Mouse (Mus musculus) heart, embryonic 11.5 days (tissue): ENCODE data around the gene Zfp639. TPM values are rescaled to one million over a fixed set of nuclear protein-coding genes. Genes with fewer than 3 reads are reported as not detected.

Source experiments
- ATAC-seq: fragments of 200-750 bp; cut with Nextera tagmentation; replicated peaks from 2 replicates; pipeline ENCODE4 v1.8.0; 2017; ENCODE audit warnings: moderate library complexity; ENCODE audit not compliant: insufficient number of reproducible peaks, low FRiP score, low TSS enrichment
- H3K27ac ChIP-seq: fragments of 300-500 bp; sonication (generic); 2 replicates; pipeline ENCODE4 v1.5.1; 2014; ENCODE audit warnings: mild to moderate bottlenecking, low read depth, low read length
- H3K27me3 ChIP-seq: fragments of 300-500 bp; sonication (generic); 2 replicates; pipeline ENCODE4 v1.6.1; 2014; ENCODE audit warnings: mild to moderate bottlenecking, low read length, mixed read lengths; ENCODE audit not compliant: control insufficient read depth, insufficient read depth
- H3K36me3 ChIP-seq: fragments of 300-500 bp; sonication (generic); 2 replicates; pipeline ENCODE4 v1.6.1; 2014; ENCODE audit warnings: mild to moderate bottlenecking, low read length, moderate library complexity, mixed read lengths; ENCODE audit not compliant: control insufficient read depth, insufficient read depth
- H3K4me1 ChIP-seq: fragments of 300-500 bp; sonication (generic); 2 replicates; pipeline ENCODE4 v1.6.1; 2014; ENCODE audit warnings: low read length; ENCODE audit not compliant: control insufficient read depth, insufficient read depth
- H3K4me2 ChIP-seq: fragments of 300-500 bp; sonication (generic); 2 replicates; pipeline ENCODE4 v1.6.1; 2014; ENCODE audit warnings: mild to moderate bottlenecking, moderate library complexity
- H3K4me3 ChIP-seq: fragments of 300-500 bp; sonication (generic); 2 replicates; pipeline ENCODE4 v1.5.1; 2014; ENCODE audit warnings: low read depth, low read length
- H3K9ac ChIP-seq: fragments of 300-500 bp; sonication (generic); 2 replicates; pipeline ENCODE4 v1.6.1; 2014; ENCODE audit warnings: mild to moderate bottlenecking, low read depth, low read length, moderate library complexity
- H3K9me3 ChIP-seq: fragments of 300-500 bp; sonication (generic); replicated peaks from 2 replicates; pipeline ENCODE4 v1.6.1; 2016; ENCODE audit warnings: low read length; ENCODE audit not compliant: control insufficient read depth
- WGBS: fragments of 180-500 bp; shearing (Covaris S2); extraction: QIAGEN DNeasy Blood & Tissue Kit; methylation state at CpG from one replicate; pipeline ENCODE4 v1.1.7; 2014; ENCODE audit not compliant: insufficient replicate concordance; 5-methylcytosine and 5-hydroxymethylcytosine counted together
- polyA plus RNA-seq: library from polyadenylated mRNA; unstranded; fragments of >200 nt; fragmentation: Nextera tagmentation; extraction: Ambion mirVana; gene quantifications from 2 replicates; pipeline ENCODE4 v1.2.1, GENCODE M21; 2014

Gene Zfp639
- polyA plus RNA-seq, 1 experiment from 2014 or later = 37.4 TPM

DNA sequence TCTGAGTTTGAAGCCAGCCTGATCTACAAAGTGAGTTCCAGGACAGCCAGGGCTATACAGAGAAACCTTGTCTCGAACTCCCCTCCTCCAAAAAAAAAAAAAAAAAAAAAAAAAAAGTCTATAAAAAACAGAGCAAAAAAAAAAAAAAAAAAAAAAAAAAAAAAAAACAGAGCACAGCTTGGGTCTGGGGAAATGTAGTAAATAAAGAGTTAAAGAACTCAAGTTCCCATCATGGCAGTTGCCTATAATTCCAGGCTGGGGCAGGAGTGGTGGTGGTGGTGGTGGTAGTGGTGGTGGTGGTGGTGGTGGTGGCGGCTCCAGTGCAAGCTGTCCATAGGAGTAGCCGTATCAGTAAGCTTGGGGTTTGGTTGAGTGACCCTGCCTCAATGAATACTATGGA lies 27.0 kb upstream of the Zfp639 start:
- H3K27me3 ChIP-seq = no peaks in the 10 kb centered on the region
- no peak overlapping the region for H3K4me2 ChIP-seq
- no peaks in the 10 kb centered on the region for H3K9me3 ChIP-seq
- no peak overlapping the region for H3K4me3 ChIP-seq
- WGBS = 76% methylated on average over 3 of the region's 3 CpGs
- H3K27ac ChIP-seq = no peak overlapping the region
- ATAC-seq = no peak
- no peaks in the 10 kb centered on the region for H3K36me3 ChIP-seq
- H3K4me1 ChIP-seq = no peaks in the 10 kb centered on the region
- H3K9ac ChIP-seq = no peak overlapping the region

GRCm38 (mm10) chr3:32486543-32486942 lies 23.5 kb upstream of the Zfp639 start:
- Histone ChIP-seq H3K36me3 (no peaks in the 10 kb centered on the region), H3K27ac (no peak overlapping the region), H3K27me3 (no peaks in the 10 kb centered on the region), H3K4me3 (no peak overlapping the region), H3K4me2 (no peak overlapping the region), H3K9me3 (no peaks in the 10 kb centered on the region), H3K4me1 (no peaks in the 10 kb centered on the region), H3K9ac (no peak overlapping the region)
- ATAC-seq = no peak
- WGBS = 79% methylated on average over 4 of the region's 4 CpGs

DNA sequence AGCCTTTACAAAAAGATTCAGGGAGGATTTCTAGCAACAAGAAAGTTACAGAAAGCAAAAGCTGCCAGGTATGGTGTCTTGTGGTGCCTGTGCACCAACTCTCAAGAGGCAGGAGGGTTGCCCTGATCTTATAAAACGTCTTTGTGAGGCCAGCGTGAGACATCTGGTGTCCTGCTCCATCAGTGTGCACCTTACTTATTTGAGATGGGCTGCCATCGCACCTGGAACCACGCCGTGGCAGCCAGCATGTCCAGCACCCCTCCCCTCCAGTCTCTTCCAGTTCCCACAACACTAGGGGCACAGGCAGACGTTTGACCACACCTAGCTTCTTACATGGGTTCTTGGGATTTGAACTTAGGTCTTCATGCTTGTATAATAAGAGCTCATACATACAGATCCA lies 21.9 kb upstream of the Zfp639 start:
- 78% methylated on average over 6 of the region's 6 CpGs for WGBS
- no peak overlapping the region for H3K4me3 ChIP-seq
- H3K9me3 ChIP-seq = no peaks in the 10 kb centered on the region

DNA sequence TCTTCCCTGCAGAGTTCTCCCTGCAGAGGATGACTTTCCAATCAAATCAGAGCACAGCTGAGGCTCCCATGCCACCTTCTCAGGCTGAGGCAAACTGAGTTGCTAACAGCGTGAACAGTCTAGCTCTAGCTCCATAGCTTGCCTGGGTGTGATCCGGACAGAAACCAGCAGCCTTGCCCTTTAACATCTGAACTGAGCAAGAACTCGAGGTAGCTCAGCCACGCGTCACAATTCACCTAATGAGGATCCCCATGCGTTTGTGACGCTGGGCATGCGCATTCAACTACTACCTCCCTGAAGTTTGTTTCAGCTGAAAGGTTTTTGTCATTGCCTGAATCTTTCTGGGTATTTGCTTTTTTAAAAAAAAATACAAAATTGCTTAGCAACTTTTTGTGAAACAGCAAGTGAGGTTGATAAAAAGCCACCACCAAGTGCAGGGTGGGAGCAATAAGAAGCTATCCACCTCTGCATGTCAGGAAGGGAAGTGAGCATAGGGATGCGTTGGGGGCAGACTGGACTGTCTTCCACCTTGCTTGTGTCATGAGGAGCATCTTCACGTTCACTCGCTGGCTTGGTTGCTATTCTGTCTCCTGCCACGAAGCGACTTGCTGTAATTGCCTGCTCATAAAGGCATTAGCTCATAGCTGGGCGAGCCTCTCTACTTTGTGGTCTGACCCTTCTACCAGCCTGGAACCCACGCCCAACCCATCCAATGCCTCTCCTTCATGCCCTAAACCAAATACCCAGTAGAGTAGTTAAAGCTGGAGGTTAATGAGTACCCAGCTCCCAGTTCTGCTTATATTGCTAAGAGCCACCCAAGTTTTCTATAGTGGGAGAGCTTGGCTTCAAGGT lies 19.8 kb upstream of the Zfp639 start:
- ATAC-seq = no peak
- Histone ChIP-seq H3K27ac (no peak overlapping the region), H3K4me3 (no peak overlapping the region), H3K4me2 (no peak overlapping the region), H3K9ac (no peak overlapping the region), H3K27me3 (no peaks in the 10 kb centered on the region), H3K4me1 (no peaks in the 10 kb centered on the region), H3K9me3 (no peaks in the 10 kb centered on the region), H3K36me3 (no peaks in the 10 kb centered on the region)
- WGBS = 77% methylated on average over 15 of the region's 15 CpGs

More for the DNA sequence above, 21.9 kb upstream of the Zfp639 start:
- no peak overlapping the region for H3K4me2 ChIP-seq
- H3K9ac ChIP-seq = no peak overlapping the region
- ATAC-seq = no peak
- H3K27ac ChIP-seq = no peak overlapping the region
- H3K36me3 ChIP-seq = no peaks in the 10 kb centered on the region
- H3K27me3 ChIP-seq = no peaks in the 10 kb centered on the region
- no peaks in the 10 kb centered on the region for H3K4me1 ChIP-seq

DNA sequence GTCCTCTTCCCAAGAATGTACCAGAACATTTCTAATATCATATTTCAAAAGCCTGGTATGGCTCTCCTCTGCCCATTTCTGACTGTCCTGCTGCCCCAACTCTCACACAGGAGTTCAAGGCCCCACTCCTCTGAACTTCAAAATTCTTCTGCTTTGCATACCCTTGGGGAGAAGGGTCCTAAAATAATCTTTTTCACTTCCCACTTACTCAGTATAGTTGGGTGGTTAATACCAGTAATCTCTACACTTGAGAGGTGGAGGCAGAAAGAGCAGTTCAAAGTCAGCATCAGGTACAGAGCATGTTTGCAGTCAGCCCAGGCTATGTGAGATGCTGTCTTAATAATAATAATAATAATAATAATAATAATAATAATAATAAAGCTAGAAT lies 19.1 kb upstream of the Zfp639 start:
- no peaks in the 10 kb centered on the region for H3K36me3 ChIP-seq
- H3K27me3 ChIP-seq = no peaks in the 10 kb centered on the region
- H3K27ac ChIP-seq = no peak overlapping the region
- no peaks in the 10 kb centered on the region for H3K9me3 ChIP-seq
- H3K4me2 ChIP-seq = no peak overlapping the region
- no peak for ATAC-seq
- no peak overlapping the region for H3K4me3 ChIP-seq
- H3K4me1 ChIP-seq = no peaks in the 10 kb centered on the region
- no peak overlapping the region for H3K9ac ChIP-seq

- no peaks in the 10 kb centered on the region for H3K9me3 ChIP-seq
- no peak for ATAC-seq
- no peak within 1 kb of the TSS for H3K4me2 ChIP-seq
- H3K9ac ChIP-seq = no peak within 1 kb of the TSS
- WGBS = 72% methylated on average over 11 of the region's 11 CpGs
- no peaks in the 10 kb centered on the region for H3K36me3 ChIP-seq
- peaks cover 3% of the 10 kb centered on the region; the same call in 1 of the 2 replicates for H3K4me1 ChIP-seq
- no peak within 1 kb of the TSS for H3K4me3 ChIP-seq
- H3K27ac ChIP-seq = no peak within 1 kb of the TSS
- no peaks in the 10 kb centered on the region for H3K27me3 ChIP-seq
These were observed 17.7 kb upstream of the Zfp639 start, which contains the start of gene Kcnmb3 for GRCm38 (mm10) chr3:32492097-32493090. TSS of gene Kcnmb3 (minus strand) at chr3:32492231.

DNA sequence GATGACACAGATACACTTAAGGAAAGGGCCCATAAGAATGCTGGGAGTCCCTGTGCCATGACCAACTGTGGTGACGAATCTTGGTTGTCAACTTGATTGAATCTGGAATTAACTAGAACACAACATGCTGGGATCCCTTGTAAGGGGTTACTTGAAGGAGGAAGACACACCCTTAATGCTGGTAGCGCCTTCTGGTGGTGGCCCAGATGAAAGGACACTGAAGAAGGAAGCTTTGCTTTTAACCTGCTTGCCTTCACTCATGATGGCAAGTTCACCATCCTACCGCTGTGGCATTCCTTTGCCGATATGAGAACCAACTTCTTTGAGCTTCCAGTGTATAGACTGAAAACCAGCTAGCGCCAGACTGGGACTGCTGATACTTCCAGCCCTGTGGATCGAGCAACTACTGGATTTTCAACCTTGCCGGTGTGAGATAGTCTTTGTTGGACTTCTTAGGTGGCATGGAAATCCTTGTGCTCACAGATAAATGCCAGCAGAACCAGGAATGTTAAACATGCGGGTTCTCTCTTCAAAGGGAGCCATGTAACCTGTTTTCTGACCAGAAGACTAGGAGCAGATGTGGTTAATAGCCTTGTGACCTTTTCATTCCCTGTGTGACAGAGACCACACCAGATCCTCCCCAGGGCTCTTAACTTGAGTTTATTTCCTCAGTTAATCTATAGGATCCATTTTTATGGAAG lies 15.5 kb upstream of the Zfp639 start:
- H3K9me3 ChIP-seq = no peaks in the 10 kb centered on the region
- H3K4me2 ChIP-seq = no peak overlapping the region
- no peak overlapping the region for H3K27ac ChIP-seq
- peaks cover 3% of the 10 kb centered on the region; the same call in 1 of the 2 replicates for H3K4me1 ChIP-seq
- H3K36me3 ChIP-seq = no peaks in the 10 kb centered on the region
- no peak for ATAC-seq
- no peak overlapping the region for H3K4me3 ChIP-seq
- H3K27me3 ChIP-seq = no peaks in the 10 kb centered on the region
- no peak overlapping the region for H3K9ac ChIP-seq
- WGBS = 79% methylated on average over 8 of the region's 8 CpGs

DNA sequence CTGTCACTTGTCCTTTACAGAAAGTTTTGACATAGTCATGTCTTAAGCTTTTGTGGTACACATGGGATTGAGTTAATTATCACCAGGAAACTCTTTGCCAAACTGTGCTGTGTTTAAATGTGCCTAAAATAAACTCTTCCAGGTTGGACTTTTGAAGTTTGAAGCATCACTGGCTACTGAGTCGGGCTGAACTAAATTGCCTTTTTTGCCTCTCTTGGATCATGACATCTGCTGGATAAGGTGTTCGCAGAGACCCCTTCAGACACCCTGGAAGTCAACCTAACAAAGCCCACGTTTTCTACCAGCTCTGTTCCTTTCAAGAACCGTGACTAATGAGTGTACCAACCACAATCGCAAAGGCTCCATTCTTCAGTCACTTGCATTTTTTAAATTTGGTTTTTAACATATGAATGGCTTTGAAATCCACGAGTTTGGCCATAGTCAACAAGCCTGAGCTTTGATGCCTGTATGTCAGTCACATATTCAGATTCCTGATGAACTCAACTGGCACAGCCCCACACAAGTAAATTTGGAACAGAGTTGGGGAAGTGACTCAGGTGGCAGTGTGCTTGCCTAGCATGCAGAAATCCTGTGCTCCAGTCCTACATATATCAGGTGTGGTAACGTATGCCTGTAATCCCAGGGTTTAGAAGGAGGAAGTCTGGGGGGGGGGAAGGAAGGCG lies 14.8 kb upstream of the Zfp639 start:
- Histone ChIP-seq H3K4me1 (peaks cover 3% of the 10 kb centered on the region; the same call in 1 of the 2 replicates), H3K4me3 (no peak overlapping the region), H3K36me3 (no peaks in the 10 kb centered on the region), H3K27me3 (no peaks in the 10 kb centered on the region), H3K9ac (no peak overlapping the region), H3K9me3 (no peaks in the 10 kb centered on the region), H3K27ac (no peak overlapping the region), H3K4me2 (no peak overlapping the region)
- WGBS = 74% methylated on average over 8 of the region's 8 CpGs
- ATAC-seq = no peak
